Mouse (Mus musculus): Measurements from ENCODE around the gene Gm17349.

GRCm38 (mm10) chr15:99671783-99672182 lies 33.5 kb downstream of the Gm17349 start:
- TF ChIP-seq POLR2A (IDR thresholded peaks at IDR 0.05; ENCODE audit: low read depth, low read length): no peak
- no peak for TF ChIP-seq CTCF (IDR thresholded peaks at IDR 0.05; ENCODE audit: extremely low read depth, insufficient read length, insufficient replicate concordance, low read depth, low read length)

Measured in small intestine, adult 2 months (tissue).